Mouse (Mus musculus) right cerebral cortex, postnatal 25 days (tissue): ENCODE data around the gene Pik3ip1.

ENCODE experiments used
- DNase-seq: peaks from one replicate; pipeline ENCODE4 v3.0.0; 2022

Pik3ip1 gene

GRCm38 (mm10) chr11:3382602-3383594 is 52.7 kb downstream of the Pik3ip1 start:
- DNase-seq = no peak

- DNase-seq = peak; percentile 84
These were observed 56.8 kb downstream of the Pik3ip1 start for GRCm38 (mm10) chr11:3386941-3387368.

- no peak for DNase-seq
These were observed 57.4 kb downstream of the Pik3ip1 start for GRCm38 (mm10) chr11:3387482-3388196.

- no peak for DNase-seq
These were observed 59.8 kb downstream of the Pik3ip1 start for GRCm38 (mm10) chr11:3389996-3390395.

- DNase-seq = no peak
These were observed 60.6 kb downstream of the Pik3ip1 start for GRCm38 (mm10) chr11:3390789-3391188.

GRCm38 (mm10) chr11:3392526-3392925 is 62.3 kb downstream of the Pik3ip1 start:
- DNase-seq = no peak
